Mouse (Mus musculus) bone marrow, adult 2 months (tissue): ENCODE results near the gene Myh7.

Experiments
- CTCF ChIP-seq: fragments of 200-500 bp; IDR thresholded peaks from 2 replicates; pipeline ENCODE4 v1.5.1; 2011; ENCODE audit warnings: low read length, control low read depth; ENCODE audit not compliant: control insufficient read depth, insufficient read depth
- POLR2A ChIP-seq: fragments of 200-500 bp; IDR thresholded peaks from 2 replicates; pipeline ENCODE4 v1.6.1; 2011; ENCODE audit warnings: low read depth, mild to moderate bottlenecking, control low read depth, low read length, borderline replicate concordance; ENCODE audit not compliant: control insufficient read depth

- TF ChIP-seq CTCF (no peak), POLR2A (no peak)
Measured at GRCm38 (mm10) chr14:54958503-54958902, 35.9 kb downstream of the Myh7 start.
